Mouse (Mus musculus) kidney, adult 2 months (tissue): Measurements from ENCODE around the gene Npepl1. TPM values are rescaled to one million over a fixed set of nuclear protein-coding genes. Genes with fewer than 3 reads are reported as not detected.

ENCODE experiments used
- DNase-seq: peaks from one replicate; pipeline ENCODE4 v3.0.0; 2021
- H3K27ac ChIP-seq: fragments of 200-500 bp; 2 replicates; pipeline ENCODE4 v1.5.1; 2012; ENCODE audit warnings: low read depth, low read length, control low read depth, inconsistent platforms; ENCODE audit not compliant: insufficient read depth
- H3K27me3 ChIP-seq: fragments of 200-500 bp; replicated peaks from 2 replicates; pipeline ENCODE4 v1.6.1; 2012; ENCODE audit warnings: mild to moderate bottlenecking, moderate library complexity, low read length, inconsistent platforms; ENCODE audit not compliant: control insufficient read depth, insufficient read depth
- H3K36me3 ChIP-seq: fragments of 200-500 bp; 2 replicates; pipeline ENCODE4 v1.6.1; 2012; ENCODE audit warnings: mild to moderate bottlenecking, moderate library complexity, low read length, inconsistent platforms; ENCODE audit not compliant: control insufficient read depth, insufficient read depth
- H3K4me1 ChIP-seq: fragments of 200-500 bp; 2 replicates; pipeline ENCODE4 v1.6.1; 2011; ENCODE audit warnings: low read length; ENCODE audit not compliant: control insufficient read depth, insufficient read depth
- H3K4me3 ChIP-seq: fragments of 200-500 bp; 2 replicates; pipeline ENCODE4 v1.5.1; 2011; ENCODE audit warnings: mild to moderate bottlenecking, low read depth, low read length, control low read depth; ENCODE audit not compliant: insufficient read depth
- CTCF ChIP-seq: fragments of 200-500 bp; conservative IDR thresholded peaks from 2 replicates; pipeline ENCODE4 v1.5.1; 2011; ENCODE audit warnings: low read depth, mild to moderate bottlenecking, control low read depth, low read length, moderate library complexity, mixed read lengths; ENCODE audit not compliant: insufficient read depth, insufficient read length
- POLR2A ChIP-seq: fragments of 200-500 bp; IDR thresholded peaks from one replicate; pipeline ENCODE4 v1.6.1; 2011; ENCODE audit warnings: low read depth, low read length, control low read depth
- WGBS: fragments of 180-500 bp; shearing (Covaris S2); methylation state at CpG from one replicate; pipeline ENCODE4 v1.1.7; 2018; 5-methylcytosine and 5-hydroxymethylcytosine counted together
- polyA plus RNA-seq: library from polyadenylated mRNA; depleted of rRNA; stranded (reverse); fragments of >200 nt; gene quantifications from 2 replicates; pipeline ENCODE4 v1.2.3, GENCODE M21; 2012

Gene Npepl1
- polyA plus RNA-seq, 1 experiment, result 91.6 TPM

- no peak for DNase-seq
- TF ChIP-seq CTCF (no peak), POLR2A (no peak)
- Histone ChIP-seq H3K4me3 (no peak overlapping the region), H3K27me3 (no peaks in the 10 kb centered on the region), H3K36me3 (peaks cover 3% of the 10 kb centered on the region; the same call in 1 of the 2 replicates), H3K27ac (no peak overlapping the region), H3K4me1 (no peaks in the 10 kb centered on the region)
- 86% methylated on average over 12 of the region's 12 CpGs for WGBS
These were observed 11.3 kb downstream of the Npepl1 start for GRCm38 (mm10) chr2:174121411-174121947.

- no peak for DNase-seq
- Histone ChIP-seq H3K4me1 (no peaks in the 10 kb centered on the region), H3K36me3 (peaks cover 3% of the 10 kb centered on the region; the same call in 1 of the 2 replicates), H3K4me3 (no peak overlapping the region), H3K27me3 (no peaks in the 10 kb centered on the region), H3K27ac (no peak overlapping the region)
- TF ChIP-seq POLR2A, result no peak
- no peak for TF ChIP-seq CTCF
- WGBS, result 97% methylated on average over 2 of the region's 2 CpGs
These were observed 12.2 kb downstream of the Npepl1 start for GRCm38 (mm10) chr2:174122331-174122730.

GRCm38 (mm10) chr2:174123731-174124130, 13.6 kb downstream of the Npepl1 start:
- Histone ChIP-seq H3K4me1 (no peaks in the 10 kb centered on the region), H3K4me3 (no peak overlapping the region), H3K27ac (no peak overlapping the region), H3K36me3 (peaks cover 3% of the 10 kb centered on the region; the same call in 1 of the 2 replicates), H3K27me3 (no peaks in the 10 kb centered on the region)
- TF ChIP-seq CTCF (no peak), POLR2A (no peak)
- DNase-seq, result peak; percentile 21
- WGBS, result 70% methylated on average over 3 of the region's 3 CpGs

- 17% methylated on average over 21 of the region's 21 CpGs for WGBS
- Histone ChIP-seq H3K36me3 (no peaks in the 10 kb centered on the region), H3K4me1 (no peaks in the 10 kb centered on the region), H3K27me3 (no peaks in the 10 kb centered on the region), H3K27ac (no peak overlapping the region), H3K4me3 (no peak overlapping the region)
- TF ChIP-seq CTCF (no peak), POLR2A (no peak)
- DNase-seq, result no peak
These were observed 16.6 kb downstream of the Npepl1 start for GRCm38 (mm10) chr2:174126522-174127375.

- Histone ChIP-seq H3K27me3 (no peaks in the 10 kb centered on the region), H3K36me3 (no peaks in the 10 kb centered on the region), H3K27ac (no peak overlapping the region), H3K4me3 (no peak overlapping the region), H3K4me1 (no peaks in the 10 kb centered on the region)
- TF ChIP-seq POLR2A, result no peak
- TF ChIP-seq CTCF, result no peak
- no peak for DNase-seq
- WGBS, result 58% methylated on average over 6 of the region's 6 CpGs
These were observed 17.2 kb downstream of the Npepl1 start for GRCm38 (mm10) chr2:174127376-174127713.

- H3K4me3 ChIP-seq, result no peak overlapping the region
- TF ChIP-seq POLR2A, result no peak
- no peak for TF ChIP-seq CTCF
- no peaks in the 10 kb centered on the region for H3K36me3 ChIP-seq
- WGBS, result 93% methylated on average over 6 of the region's 6 CpGs
- H3K27ac ChIP-seq, result no peak overlapping the region
- DNase-seq, result no peak
- no peaks in the 10 kb centered on the region for H3K27me3 ChIP-seq
- no peaks in the 10 kb centered on the region for H3K4me1 ChIP-seq
These were observed 18.8 kb downstream of the Npepl1 start for GRCm38 (mm10) chr2:174128926-174129325.

- TF ChIP-seq POLR2A (no peak), CTCF (no peak)
- H3K27me3 ChIP-seq, result no peaks in the 10 kb centered on the region
- H3K27ac ChIP-seq, result no peak overlapping the region
- 70% methylated on average over 8 of the region's 8 CpGs for WGBS
- no peaks in the 10 kb centered on the region for H3K36me3 ChIP-seq
- DNase-seq, result no peak
- H3K4me3 ChIP-seq, result no peak overlapping the region
- no peaks in the 10 kb centered on the region for H3K4me1 ChIP-seq
These were observed 20.4 kb downstream of the Npepl1 start for GRCm38 (mm10) chr2:174130468-174131097.
